Mouse (Mus musculus) neural tube, embryonic 11.5 days (tissue): ENCODE measurements around the gene Gm37419. TPM values are rescaled to one million over a fixed set of nuclear protein-coding genes. Genes with fewer than 3 reads are reported as not detected.
A peak's percentile ranks its signal among the peaks of the same experiment; 100 is the strongest.

Experiments used
- ATAC-seq: fragments of 200-750 bp; cut with Nextera tagmentation; 2 replicates; pipeline ENCODE4 v1.8.0; 2017; ENCODE audit warnings: moderate number of reproducible peaks, mild to moderate bottlenecking, moderate TSS enrichment, moderate library complexity; ENCODE audit not compliant: insufficient read depth, low FRiP score, low TSS enrichment
- DNase-seq: peaks from one replicate; pipeline ENCODE4 v3.0.0-alpha.2; 2015; ENCODE audit warnings: low spot score
- H3K27ac ChIP-seq: fragments of 300-500 bp; sonication (generic); 2 replicates; pipeline ENCODE4 v1.5.1; 2014; ENCODE audit warnings: low read depth, mild to moderate bottlenecking, low read length
- H3K27me3 ChIP-seq: fragments of 300-500 bp; sonication (generic); 2 replicates; pipeline ENCODE4 v1.6.1; 2014; ENCODE audit warnings: mild to moderate bottlenecking, low read length, mixed read lengths; ENCODE audit not compliant: control insufficient read depth, insufficient read depth
- H3K36me3 ChIP-seq: fragments of 300-500 bp; sonication (generic); 2 replicates; pipeline ENCODE4 v1.6.1; 2014; ENCODE audit warnings: mild to moderate bottlenecking, low read length, moderate library complexity, mixed read lengths; ENCODE audit not compliant: control insufficient read depth, insufficient read depth
- H3K4me1 ChIP-seq: fragments of 300-500 bp; sonication (generic); 2 replicates; pipeline ENCODE4 v1.6.1; 2014; ENCODE audit warnings: low read length, mixed read lengths; ENCODE audit not compliant: control insufficient read depth, insufficient read depth
- H3K4me2 ChIP-seq: fragments of 300-500 bp; sonication (generic); 2 replicates; pipeline ENCODE4 v1.6.1; 2014; ENCODE audit warnings: low read depth, mild to moderate bottlenecking, moderate library complexity
- H3K4me3 ChIP-seq: fragments of 300-500 bp; sonication (generic); 2 replicates; pipeline ENCODE4 v1.5.1; 2014; ENCODE audit warnings: low read depth, low read length
- H3K9ac ChIP-seq: fragments of 300-500 bp; sonication (generic); 2 replicates; pipeline ENCODE4 v1.6.1; 2014; ENCODE audit warnings: mild to moderate bottlenecking, low read length
- H3K9me3 ChIP-seq: fragments of 300-500 bp; sonication (generic); 2 replicates; pipeline ENCODE4 v1.6.1; 2016; ENCODE audit warnings: low read length; ENCODE audit not compliant: control insufficient read depth
- WGBS: fragments of 180-500 bp; shearing (Covaris S2); extraction: QIAGEN DNeasy Blood & Tissue Kit; methylation state at CpG from one replicate; pipeline ENCODE4 v1.1.7; 2014; 5-methylcytosine and 5-hydroxymethylcytosine counted together
- polyA plus RNA-seq: library from polyadenylated mRNA; unstranded; fragments of >200 nt; fragmentation: Nextera tagmentation; extraction: Ambion mirVana; gene quantifications from 2 replicates; pipeline ENCODE4 v1.2.1, GENCODE M21; 2014

Gm37419 gene
- polyA plus RNA-seq, 1 experiment from 2014 or later, result not detected

DNA sequence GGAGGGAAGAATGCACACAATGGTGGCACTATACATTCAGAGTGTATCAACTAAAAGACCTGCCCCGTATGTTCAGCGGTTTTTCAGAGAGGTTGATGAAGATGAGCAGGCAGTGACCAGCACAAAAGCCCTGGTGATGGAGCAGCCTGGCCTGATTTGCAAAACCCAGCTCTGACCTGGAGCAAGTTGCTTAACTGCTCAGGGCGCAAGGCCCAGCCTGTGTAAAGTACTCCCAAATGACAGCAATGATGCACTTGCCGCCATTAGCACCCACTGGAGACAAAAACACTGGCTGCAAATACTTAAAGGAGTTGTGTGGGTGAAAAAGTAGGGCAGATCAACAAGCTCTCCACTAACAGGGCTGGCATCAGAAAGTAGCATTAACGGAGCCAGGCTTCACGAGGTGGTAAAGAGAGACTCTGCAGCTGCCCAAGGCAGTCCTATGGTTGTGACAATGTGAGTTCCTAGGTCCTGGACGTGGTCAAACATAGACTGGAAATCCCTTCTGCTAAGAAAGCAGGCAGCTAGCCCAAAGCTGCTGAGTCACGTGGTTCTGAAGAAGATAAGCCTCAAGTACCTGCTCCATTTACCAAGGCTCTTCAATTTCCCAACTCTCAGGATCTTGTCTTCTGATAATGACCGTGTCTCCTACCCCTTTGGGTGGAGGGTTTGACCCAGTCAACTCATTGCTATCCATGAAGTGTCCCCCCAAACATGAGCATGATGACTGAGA, 14.5 kb upstream of the Gm37419 start:
- Histone ChIP-seq H3K4me3 (no peak overlapping the region), H3K27ac (no peak overlapping the region), H3K27me3 (no peaks in the 10 kb centered on the region), H3K9me3 (no peaks in the 10 kb centered on the region), H3K4me1 (no peaks in the 10 kb centered on the region), H3K9ac (no peak overlapping the region), H3K36me3 (no peaks in the 10 kb centered on the region), H3K4me2 (no peak overlapping the region)
- ATAC-seq (no peak), DNase-seq (no peak)
- 89% methylated on average over 9 of the region's 9 CpGs for WGBS

DNA sequence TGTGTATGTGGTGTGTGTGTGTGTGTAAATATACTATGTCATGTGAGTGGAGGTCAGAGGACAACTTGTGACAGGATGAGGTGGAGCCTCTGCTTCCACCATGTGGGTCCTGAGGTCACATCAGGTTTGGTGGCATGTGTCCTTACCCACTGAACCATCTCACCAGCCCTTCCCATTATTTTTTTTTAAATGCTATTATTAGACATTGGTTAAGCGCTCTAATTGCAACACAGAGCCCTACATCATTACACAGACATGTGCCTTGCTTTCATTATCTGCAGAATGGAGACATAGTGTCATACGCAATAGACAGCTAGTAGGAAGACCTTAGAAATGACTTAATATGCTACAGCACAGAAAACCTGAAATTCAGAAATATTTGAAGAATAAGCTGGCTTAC, 12.1 kb upstream of the Gm37419 start:
- H3K4me3 ChIP-seq, result no peak overlapping the region
- H3K36me3 ChIP-seq, result no peaks in the 10 kb centered on the region
- no peaks in the 10 kb centered on the region for H3K9me3 ChIP-seq
- ATAC-seq (no peak), DNase-seq (no peak)
- no peak overlapping the region for H3K27ac ChIP-seq
- H3K27me3 ChIP-seq, result peaks cover 21% of the 10 kb centered on the region
- H3K4me1 ChIP-seq, result peaks cover under 1% of the 10 kb centered on the region; the same call in 1 of the 2 replicates
- whole genome bisulfite sequencing, result 94% methylated on average over 2 of the region's 2 CpGs
- H3K4me2 ChIP-seq, result no peak overlapping the region
- H3K9ac ChIP-seq, result no peak overlapping the region

- no peak overlapping the region for H3K9ac ChIP-seq
- ATAC-seq (no peak), DNase-seq (no peak)
- no peaks in the 10 kb centered on the region for H3K9me3 ChIP-seq
- H3K27ac ChIP-seq, result no peak overlapping the region
- no peaks in the 10 kb centered on the region for H3K36me3 ChIP-seq
- no peak overlapping the region for H3K4me2 ChIP-seq
- H3K4me3 ChIP-seq, result no peak overlapping the region
- WGBS, result 82% methylated on average over 3 of the region's 3 CpGs
- peaks cover 30% of the 10 kb centered on the region for H3K27me3 ChIP-seq
- peaks cover 4% of the 10 kb centered on the region; the same call in 1 of the 2 replicates for H3K4me1 ChIP-seq
Observed at GRCm38 (mm10) chr16:23977732-23978131, 10.6 kb upstream of the Gm37419 start.

GRCm38 (mm10) chr16:23978495-23978894, 9.8 kb upstream of the Gm37419 start:
- peaks cover 30% of the 10 kb centered on the region for H3K27me3 ChIP-seq
- H3K4me3 ChIP-seq, result no peak overlapping the region
- no peak for ATAC-seq
- no peak overlapping the region for H3K4me2 ChIP-seq
- peaks cover 4% of the 10 kb centered on the region; the same call in 1 of the 2 replicates for H3K4me1 ChIP-seq
- WGBS, result 76% methylated on average over 4 of the region's 4 CpGs
- DNase-seq, result peak; percentile 8
- no peak overlapping the region for H3K27ac ChIP-seq
- H3K9ac ChIP-seq, result no peak overlapping the region
- H3K36me3 ChIP-seq, result no peaks in the 10 kb centered on the region
- H3K9me3 ChIP-seq, result no peaks in the 10 kb centered on the region

GRCm38 (mm10) chr16:23979446-23979845, 8.8 kb upstream of the Gm37419 start:
- Histone ChIP-seq H3K4me3 (no peak overlapping the region), H3K36me3 (no peaks in the 10 kb centered on the region), H3K27me3 (peaks cover 31% of the 10 kb centered on the region), H3K4me1 (peaks cover 4% of the 10 kb centered on the region), H3K9ac (no peak overlapping the region), H3K9me3 (no peaks in the 10 kb centered on the region), H3K27ac (no peak overlapping the region), H3K4me2 (no peak overlapping the region)
- DNase-seq (no peak), ATAC-seq (no peak)
- WGBS, result 87% methylated on average over 9 of the region's 9 CpGs

GRCm38 (mm10) chr16:23980201-23980870, 7.9 kb upstream of the Gm37419 start:
- no peak for DNase-seq
- no peak overlapping the region for H3K4me3 ChIP-seq
- no peak overlapping the region for H3K27ac ChIP-seq
- no peaks in the 10 kb centered on the region for H3K36me3 ChIP-seq
- H3K4me2 ChIP-seq, result peak overlapping the region; percentile 40
- H3K9me3 ChIP-seq, result no peaks in the 10 kb centered on the region
- 9% methylated on average over 11 of the region's 11 CpGs for WGBS
- H3K4me1 ChIP-seq, result peaks cover 8% of the 10 kb centered on the region
- peaks cover 37% of the 10 kb centered on the region for H3K27me3 ChIP-seq
- ATAC-seq, result no peak
- H3K9ac ChIP-seq, result no peak overlapping the region

GRCm38 (mm10) chr16:23980991-23981720, 7.1 kb upstream of the Gm37419 start:
- Histone ChIP-seq H3K4me3 (peak overlapping the region; percentile 22), H3K9me3 (no peaks in the 10 kb centered on the region), H3K9ac (no peak overlapping the region), H3K27ac (no peak overlapping the region), H3K4me2 (peak overlapping the region; percentile 40), H3K27me3 (peaks cover 45% of the 10 kb centered on the region), H3K4me1 (peaks cover 11% of the 10 kb centered on the region), H3K36me3 (no peaks in the 10 kb centered on the region)
- peak; percentile 28 for DNase-seq
- no peak for ATAC-seq
- 2% methylated on average over 32 of the region's 32 CpGs for WGBS

DNA sequence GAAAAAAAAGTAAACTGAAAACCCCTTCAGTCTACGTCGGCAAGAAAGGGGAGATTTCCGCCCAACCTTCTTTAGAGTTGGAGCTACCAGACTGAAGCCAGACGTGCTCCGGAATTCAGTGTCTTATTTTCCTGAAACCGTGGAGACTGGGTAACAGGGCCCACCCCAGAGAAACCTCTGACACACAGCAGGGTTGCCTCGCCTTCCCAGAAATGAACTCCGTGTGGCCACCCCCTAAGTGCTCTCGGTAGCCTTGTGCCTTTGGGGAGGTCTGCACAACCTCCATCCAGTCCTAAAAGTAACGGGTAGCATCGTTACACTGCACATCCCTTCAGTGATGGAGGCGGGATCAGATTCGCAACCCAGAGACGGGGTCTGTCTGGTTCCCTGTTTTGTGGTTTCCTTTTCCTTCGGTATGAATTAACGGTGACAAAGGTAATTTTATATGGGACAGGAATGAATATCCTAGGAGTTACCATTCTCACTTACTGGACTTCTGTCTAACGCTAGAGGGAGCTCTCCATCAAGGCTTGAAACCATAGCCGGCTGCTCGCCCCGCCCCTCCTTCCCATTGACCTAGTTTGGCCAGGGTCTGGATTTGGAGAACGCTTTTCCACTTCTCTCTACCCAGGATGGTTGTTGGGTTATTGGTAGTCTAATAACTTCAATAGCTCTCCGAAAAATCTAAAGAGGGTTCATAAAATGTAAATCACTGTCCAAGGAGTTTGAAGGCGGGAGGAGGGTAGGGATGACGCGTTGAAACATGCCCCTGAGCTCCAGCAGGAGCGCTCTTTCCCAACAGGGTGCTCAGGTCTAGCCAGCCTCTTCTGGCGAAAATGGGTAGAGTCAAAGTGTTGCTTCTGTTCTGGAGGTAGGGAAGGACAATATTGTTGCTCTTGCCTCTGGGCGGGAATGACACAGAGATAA, 6.1 kb upstream of the Gm37419 start:
- Histone ChIP-seq H3K27me3 (peaks cover 53% of the 10 kb centered on the region), H3K4me2 (peak overlapping the region; percentile 82), H3K9me3 (no peaks in the 10 kb centered on the region), H3K4me3 (peak overlapping the region; percentile 34), H3K36me3 (no peaks in the 10 kb centered on the region), H3K4me1 (peaks cover 21% of the 10 kb centered on the region), H3K9ac (no peak overlapping the region), H3K27ac (no peak overlapping the region)
- ATAC-seq, result peak; percentile 76
- peak; percentile 81 for DNase-seq
- WGBS, result 1% methylated on average over 28 of the region's 28 CpGs
